Mouse (Mus musculus) lung, adult 2 months (tissue): ENCODE data around the gene Cd164l2.

Source experiments
- CTCF ChIP-seq: fragments of 200-500 bp; IDR thresholded peaks from 2 replicates; pipeline ENCODE4 v1.5.1; 2011; ENCODE audit warnings: mild to moderate bottlenecking, low read length, control low read depth; ENCODE audit not compliant: insufficient read depth
- POLR2A ChIP-seq: fragments of 200-500 bp; IDR thresholded peaks from 2 replicates; pipeline ENCODE4 v1.6.1; 2011; ENCODE audit warnings: low read depth, mild to moderate bottlenecking, control low read depth, low read length, borderline replicate concordance; ENCODE audit errors: extremely low read depth

GRCm38 (mm10) chr4:133169237-133170055 is 42.5 kb upstream of the Cd164l2 start:
- TF ChIP-seq CTCF (no peak), POLR2A (no peak)
